Mouse (Mus musculus) thymus, postnatal 10 days (tissue): ENCODE results near the gene Synrg.

Source experiments
- DNase-seq, 2 experiments: peaks; one replicate each; pipeline ENCODE4 v3.0.0; 2021; ENCODE audit warnings: low spot score in 2 of 2

Synrg gene

DNA sequence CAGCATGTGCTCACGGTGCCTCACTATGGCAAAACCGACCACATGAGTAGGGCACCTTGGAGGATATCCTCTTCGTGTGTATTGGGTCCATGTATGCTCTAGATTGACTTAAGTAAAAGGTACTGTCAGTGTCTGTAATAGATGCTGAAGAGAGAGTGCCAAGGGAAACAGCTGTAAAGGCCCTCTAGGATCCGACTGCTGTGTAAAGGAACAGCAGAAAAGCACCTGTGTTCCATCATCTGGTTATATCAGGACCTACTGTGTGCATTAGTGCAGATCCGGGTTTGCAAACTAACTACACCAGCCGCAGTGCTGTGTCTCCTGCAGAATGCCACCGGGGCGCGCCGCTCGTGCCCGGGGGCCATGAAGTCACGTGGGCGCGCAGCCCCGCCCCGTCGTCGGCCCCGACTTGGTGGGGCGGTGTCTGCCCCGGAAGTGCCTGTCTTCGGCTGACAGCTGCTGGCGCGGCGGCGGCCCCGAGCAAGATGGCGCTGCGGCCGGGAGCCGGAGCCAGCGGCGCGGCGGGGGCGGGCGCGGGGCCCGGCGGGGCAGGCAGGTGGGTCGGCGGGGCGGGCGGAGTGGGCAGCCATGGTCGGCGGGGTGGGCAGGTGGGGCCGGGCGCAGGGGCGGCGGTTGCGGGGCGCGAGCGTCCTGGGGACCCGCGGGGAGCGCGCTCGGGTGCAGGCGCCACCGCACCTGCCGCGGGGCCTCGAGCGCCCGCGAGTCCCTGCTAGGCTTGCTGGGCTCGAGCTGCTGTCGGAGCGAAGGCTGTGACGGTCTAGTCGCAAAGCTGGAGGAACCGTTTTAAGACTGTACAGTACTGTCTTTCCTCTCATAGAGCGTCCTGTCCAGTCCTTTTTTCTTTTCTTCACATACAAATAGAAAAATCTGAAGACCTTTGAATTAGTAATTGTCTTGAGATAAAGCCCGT lies at the start of gene Synrg:
Gene Synrg (plus strand): TSS at position 438 of the 931 bp plus-strand sequence.
- peak; percentile 90 to 95 for DNase-seq

DNA sequence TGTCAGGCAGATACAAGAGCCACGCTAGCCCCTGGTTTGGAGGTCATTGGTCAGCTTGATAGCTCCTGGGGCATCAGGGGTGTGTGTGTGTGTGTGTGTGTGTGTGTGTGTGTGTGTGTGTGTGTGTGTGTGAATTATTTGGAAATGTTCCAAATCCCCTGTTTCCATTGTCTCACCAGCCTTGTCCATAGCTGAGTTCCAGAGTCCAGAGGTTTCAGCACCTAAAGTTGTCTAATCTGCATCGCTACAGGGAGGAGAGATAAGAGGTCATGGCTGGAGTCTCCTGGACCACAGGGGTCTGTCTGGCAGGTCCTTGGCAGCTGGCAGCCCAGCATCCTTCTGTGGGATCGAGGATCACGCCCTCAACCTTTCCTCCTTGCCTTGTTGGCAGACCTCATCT lies 49.7 kb upstream of the Synrg start:
- no peak for DNase-seq

DNA sequence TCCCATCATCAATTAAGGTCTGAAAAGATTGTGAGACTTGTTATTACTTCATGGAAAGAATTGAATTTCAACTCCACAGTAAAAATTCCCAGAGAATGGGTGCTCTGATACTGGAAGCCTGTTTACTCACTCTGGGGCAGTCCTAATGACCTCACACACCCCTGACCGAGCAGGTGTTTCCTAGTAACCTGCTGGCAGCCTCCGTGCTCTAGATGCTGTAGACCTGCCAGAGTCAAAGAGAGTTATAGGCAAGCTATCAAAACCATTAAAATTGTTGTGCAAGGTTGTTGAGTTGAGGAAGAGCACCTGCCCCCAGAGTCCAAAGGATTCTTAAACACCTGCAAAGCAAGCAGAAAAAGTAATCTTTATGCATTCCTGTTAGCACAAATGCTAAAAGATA lies 41.6 kb upstream of the Synrg start:
- DNase-seq: no peak

DNA sequence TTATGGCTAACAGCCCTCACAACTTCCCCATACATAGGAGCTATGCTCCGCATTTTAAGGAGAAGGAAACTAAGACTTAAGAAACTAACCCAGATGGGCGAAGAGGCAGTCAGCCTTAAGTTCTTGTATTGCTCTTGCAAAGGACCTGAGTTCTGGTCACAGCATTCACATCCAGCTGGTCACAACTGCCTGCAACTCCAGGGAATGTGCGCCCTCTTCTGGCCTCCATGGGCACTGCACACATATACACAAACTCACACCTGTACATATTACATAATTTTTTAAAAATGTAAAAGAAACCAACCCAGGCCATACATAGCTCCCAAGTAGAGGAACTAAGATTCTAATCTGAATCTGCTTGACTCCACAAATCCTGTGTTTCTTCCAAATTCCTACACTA lies 37.1 kb upstream of the Synrg start:
- no peak for DNase-seq

DNA sequence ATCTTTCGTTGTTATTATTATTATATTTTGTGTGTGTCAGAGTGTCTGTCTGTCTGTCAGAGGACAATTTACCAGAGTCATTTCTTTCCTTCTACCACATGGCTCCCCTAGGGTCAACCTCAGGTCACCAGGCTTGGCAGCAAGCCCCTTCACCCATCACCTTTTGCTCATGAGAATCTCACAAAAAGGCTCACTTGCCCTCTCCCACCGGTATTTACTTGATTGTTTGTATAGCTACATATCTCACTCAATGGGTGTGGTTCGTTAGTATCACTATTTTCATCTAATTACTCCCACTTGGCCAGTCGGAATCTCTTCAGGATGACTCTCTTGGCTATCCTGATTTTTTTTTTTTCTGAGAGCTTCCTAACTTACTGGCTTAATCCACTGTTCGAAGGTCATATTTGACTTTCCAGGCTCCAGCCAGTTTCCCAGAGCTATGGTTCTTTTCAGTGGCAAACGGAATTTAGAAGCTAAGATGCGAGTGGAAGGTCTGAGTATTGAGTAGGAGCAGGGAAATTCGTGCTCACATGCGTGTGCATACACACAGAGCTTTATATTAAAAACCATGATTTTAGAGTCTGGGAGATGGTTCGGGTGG lies 31.6 kb upstream of the Synrg start:
- DNase-seq: no peak

DNA sequence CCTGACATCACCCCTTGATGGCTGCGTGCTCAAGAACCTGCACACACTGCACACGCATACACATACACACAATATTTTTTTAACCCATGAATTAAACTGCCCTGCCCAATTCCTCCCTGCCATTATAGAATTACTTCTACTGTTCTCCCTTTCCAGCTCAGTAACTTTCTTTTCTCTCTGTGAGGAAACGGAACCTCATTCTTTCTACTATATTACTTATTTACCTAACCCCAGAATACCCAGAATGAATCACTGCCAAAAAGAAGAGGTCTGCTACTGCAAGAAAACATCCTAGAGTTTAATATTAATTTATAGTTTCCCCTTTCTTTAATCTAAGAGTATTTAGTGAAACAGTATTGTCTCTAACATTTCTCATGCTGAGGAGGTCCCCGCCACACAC lies 30.9 kb upstream of the Synrg start:
- no peak for DNase-seq

DNA sequence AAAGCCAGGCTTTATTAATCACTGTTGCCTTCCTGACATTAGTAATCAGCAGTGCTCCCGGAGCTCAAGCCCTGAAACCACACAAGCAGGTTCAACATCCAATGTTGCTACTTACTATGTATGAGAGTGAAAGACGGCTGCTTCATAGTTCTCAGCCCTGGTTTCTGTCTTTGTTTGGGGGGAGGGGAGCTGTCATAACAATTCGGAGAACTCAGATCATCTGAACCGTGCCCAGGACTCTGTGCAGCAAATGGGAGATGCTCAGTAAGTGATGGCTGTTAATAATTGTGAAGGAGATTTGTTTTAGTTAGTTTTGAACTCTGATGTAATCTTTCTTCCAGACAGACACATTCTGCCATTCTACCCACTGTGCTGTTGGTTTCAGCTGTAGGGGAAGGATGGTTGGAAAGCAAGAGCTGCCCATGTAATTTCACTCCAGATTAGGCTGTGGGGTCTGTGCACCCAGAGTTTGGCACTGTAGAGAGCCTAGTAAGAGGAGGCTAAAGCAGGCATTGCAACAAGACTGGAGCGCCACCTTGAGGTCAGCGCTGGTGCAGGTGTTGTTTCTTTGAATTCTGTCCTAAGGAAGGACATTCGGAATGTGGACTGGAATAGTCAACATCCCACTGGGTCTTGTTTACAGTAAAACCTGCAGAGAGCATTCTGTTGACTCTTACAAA lies 28.1 kb upstream of the Synrg start:
- peak in 1 of 2 experiments; percentile 63 for DNase-seq

DNA sequence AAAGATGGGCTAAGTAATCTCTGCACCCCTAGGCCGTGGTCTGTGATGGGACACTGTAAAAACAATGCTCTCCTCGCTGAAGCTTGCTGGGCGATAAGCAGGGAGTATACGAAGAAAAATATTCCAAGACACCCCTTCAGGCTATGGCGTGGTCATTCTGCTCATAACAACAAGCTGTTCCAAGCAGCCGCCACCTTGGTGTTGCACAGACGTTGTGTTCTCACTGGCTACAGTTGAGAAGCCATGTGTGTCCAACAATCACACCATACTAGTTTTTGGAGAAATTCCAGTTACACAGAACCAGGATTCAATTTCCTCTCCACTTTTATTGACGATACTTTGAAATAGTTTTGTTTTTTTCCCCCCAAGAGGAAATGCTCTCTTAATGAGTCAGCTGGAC lies 25.7 kb upstream of the Synrg start:
- no peak for DNase-seq

DNA sequence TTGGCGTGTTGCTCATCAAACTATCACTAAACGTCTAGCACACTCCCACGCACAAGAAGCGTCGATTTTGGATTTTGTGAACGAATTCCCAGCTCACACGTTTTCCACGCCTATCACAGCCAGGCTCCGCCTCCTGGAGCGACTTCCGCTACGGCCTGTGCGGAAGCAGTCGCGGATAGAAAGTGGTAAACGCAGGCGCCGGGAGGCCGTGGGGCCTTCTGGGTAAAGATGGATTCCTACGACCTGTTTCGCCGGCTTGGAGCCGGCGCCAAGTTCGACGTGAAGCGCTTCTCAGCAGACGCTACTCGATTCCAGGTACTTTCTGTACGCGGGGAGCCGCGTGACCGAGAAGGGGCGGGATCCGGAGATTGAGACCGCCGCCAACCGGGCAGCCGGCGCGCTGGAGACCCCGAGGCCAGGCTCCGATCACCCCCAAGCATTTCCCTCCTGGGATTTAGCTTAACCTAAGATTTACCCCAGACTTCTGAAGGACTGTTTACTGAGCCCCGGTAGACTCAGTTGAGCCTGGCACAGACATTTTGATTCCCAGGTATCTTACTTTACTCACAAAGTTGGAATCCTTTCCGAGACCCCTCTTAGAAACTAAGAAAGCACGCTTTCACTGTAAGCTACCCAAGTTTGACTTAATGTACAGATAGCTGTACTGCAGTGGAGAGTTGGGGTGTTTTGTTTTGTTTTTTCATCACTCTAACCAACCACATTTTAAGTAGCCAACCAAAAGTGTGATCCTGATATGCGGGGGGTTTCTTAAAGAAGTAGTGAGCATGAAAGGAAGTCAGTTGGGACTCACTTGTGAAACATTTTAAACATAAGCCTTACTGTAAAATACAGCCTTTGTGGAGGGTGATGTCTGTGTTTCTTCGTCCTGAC lies 22.0 kb upstream of the Synrg start, which contains the start of gene Ddx52:
Gene Ddx52 (plus strand): TSS at position 113 of the 891 bp plus-strand sequence.
- peak; percentile 63 to 75 for DNase-seq

DNA sequence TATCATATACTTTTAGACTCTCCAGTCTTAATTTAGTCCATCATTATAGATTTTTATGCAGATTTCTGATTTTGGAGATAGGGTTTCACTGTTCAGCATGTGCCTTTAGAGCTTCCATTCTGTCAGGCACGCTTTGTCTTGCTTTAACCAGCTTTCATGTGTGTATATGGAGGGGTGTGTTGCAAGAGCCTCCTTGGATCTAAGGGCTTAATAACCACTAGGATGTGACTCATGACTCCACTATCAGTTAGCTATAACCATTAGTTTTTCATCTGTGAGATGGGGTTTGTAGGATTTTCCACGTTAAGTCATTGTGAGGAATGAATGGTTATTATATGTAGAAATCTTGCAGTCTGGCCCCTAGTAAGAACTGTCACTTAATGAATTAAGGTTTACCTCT lies 7.4 kb upstream of the Synrg start:
- DNase-seq: no peak

DNA sequence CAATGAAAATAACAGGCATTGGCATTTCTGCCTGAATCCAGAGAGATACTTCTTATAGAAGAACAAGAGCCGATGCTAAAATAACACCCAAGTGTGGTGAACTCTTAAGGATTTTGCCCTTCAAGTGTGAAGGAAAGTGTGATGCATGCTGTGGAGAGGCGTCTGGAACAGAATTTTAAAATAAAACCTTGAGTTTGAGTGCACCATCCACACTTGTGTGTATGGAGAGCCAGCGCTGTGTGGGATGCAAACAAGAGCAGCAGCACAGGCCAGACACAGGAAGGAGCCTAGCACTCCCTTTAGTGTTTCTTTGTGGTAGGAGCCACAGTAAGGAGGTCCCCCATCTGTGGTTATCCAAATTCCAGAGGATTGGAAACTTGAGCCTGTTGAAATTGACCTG lies 2.2 kb upstream of the Synrg start:
- no peak for DNase-seq

DNA sequence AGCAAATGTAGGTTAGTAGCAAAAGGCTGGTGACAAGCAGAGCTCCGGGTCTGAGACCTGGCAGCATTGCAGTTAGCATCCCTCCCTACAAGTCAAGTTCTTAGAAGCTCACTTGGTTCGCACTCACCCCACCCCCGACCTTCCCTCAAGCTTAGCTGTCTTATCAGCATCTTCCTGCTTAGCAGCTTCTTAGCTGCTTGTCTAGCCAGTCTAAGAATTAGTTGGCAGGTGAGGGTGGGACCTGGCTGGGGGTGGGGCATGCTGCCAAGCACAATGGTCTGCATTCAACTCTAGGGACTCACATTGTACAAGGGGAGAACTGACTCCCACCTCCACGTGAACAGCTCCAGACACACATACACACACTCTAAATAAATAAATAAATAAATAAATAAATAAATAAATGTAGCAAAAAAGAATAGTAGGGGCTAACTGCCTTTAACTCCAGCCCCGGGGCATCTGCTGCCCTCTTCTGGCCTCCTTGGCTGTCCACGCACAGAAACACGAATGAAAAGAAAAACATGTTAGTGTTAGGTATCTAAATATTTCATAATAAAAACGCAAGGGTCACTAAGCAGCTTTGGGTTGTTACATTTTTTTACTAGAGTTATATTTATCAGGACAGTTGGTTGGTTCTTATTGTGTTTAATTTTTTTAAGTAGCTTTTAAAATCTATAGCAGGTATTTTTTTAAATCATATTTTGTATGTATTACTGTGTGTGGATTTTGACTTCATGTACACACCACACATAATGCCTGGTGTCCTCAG lies 3.4 kb downstream of the Synrg start:
- peak in 1 of 2 experiments; percentile 4 for DNase-seq

DNA sequence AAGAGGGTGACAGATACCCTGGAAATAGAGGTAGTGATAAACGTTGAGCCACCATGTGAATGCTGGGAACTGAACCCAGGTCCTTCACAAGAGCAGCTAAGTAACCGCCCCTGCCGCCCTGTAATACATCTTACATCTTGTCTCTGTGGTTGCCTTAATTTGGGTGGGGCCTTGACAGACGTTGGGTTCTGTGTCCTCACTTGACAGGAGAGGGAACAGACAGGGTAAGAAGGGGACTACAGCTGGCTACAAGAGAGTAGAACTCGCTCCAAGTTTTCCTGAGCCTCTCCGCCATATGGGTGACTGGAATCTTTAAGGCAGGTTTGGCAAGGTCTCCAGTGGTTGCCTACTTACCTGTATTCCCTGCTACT lies 4.0 kb downstream of the Synrg start:
- no peak for DNase-seq

DNA sequence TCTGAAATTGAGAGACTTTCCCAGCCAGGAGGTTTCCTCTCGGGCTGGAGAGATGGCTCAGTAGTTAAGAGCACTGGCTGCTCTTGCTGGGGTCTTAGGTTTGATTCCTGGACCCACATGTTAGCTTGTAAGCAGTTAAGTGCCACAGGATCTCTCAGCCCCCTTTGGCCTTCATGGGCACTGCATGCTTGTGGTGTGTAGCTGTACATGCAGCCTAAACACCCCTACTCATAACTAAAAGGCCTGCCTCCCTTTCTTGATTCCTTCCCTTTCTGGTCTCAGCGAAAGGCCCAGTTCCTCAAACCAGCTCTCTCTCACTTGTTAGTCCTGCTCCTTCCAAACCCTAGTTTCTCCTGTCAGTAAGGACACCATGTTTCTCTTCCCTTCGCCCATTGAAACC lies 4.8 kb downstream of the Synrg start:
- no peak for DNase-seq

DNA sequence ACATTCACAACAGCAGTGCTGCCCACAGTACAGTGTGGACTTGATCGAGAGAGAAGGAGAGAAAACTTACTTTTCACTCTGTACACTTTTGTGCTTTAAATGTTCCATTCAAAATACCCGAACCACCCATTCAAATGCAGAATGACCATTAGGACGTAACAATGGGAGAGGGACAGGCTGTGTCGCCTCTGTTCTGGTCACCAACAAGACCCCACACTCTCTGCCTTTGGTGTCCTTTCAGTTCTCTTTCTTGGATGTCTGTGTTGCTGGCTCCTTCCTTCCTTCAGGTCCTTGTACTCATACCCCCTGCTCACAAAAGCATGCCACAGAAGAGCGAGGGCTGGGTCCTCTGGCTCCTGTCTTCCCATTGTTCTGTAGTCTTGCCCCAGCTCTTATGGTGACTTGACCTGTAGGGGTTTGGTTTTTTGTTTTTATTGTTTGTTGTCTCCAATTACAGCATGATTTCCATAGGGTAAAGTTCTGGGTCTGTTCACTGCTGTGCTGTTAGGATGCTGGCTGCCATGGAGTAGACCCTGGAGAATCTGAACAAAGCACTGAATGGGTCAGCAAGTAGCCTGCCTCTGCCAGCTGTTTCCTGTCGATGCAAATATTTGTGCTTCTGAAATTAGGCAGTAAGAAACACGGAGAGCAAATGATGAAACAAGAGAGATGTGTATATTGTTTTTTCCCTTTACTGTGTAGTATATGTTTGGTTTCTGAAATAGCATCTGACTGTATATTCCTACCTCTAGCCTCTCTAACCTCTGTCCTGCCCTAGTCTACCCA lies 10.5 kb downstream of the Synrg start:
- no peak for DNase-seq

DNA sequence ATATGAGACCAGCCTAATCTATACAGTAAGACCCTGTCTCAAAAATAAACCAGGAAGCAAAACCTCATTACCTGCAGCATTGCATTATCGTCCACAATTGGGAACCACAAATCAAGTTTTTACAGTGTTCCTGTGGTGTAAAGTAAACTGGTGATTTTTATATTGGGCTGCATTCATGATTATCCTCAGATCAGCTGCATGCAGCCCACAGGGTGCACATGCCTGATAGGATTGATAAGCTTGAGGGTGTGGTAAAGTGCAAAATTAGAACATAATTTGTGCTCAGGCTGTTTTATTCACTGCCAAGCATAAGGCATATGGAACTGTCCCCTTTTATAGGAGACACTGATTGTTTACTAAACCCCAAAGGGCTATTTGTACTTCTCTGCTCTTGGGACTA lies 11.3 kb downstream of the Synrg start:
- no peak for DNase-seq

DNA sequence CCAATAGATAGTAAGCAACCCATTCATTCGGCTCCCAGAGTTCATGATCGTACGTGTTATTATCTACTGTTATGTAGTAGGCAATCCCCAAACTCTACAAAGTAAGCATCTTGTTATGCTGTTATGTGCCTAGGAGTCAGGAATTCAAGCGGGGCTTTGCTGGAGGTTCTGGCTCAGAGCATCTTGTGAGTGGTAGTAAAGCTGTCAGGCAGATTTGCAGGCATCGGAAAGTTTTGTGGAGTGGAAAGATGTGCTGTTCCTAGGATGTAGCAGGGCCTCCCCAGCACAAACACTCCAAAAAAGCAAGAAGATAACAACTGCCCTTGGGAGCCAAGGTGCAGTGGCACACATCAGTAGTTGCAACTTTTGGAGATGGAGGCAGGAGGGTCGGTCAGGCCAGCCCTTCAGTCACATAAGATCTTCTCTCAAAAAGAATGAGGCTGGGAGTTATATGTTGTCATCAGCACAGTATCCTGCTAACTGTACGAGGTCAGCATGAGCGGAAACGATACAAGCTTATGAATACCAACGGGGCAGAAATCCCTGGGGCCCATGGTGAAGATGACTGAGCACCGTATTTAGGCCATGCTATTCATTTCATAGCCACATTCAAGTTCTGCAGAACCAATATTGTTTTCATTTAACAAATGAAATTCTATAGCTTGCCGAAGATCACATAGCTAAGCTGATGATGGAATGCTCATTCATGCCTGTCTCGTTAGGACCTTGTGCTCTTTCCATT lies 12.2 kb downstream of the Synrg start:
- no peak for DNase-seq

DNA sequence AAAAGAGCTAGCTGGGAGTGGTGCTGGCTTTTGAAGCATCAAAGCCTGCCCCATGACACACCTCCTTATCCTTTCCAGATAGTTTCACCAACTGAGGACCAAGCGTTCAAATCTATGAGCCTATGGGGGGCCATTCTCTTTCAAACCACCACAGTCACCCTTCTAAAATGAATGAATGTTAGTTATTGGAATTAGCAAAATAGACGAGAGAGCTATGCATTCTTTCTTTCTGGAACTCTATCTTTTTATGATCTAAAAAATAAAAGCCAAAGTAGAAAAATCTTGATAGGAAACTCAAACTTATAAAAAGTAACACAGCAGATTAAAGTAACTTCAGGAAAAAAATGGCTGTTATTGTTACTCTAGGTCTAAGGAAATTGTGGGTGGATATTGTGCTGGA lies 13.6 kb downstream of the Synrg start:
- no peak for DNase-seq

DNA sequence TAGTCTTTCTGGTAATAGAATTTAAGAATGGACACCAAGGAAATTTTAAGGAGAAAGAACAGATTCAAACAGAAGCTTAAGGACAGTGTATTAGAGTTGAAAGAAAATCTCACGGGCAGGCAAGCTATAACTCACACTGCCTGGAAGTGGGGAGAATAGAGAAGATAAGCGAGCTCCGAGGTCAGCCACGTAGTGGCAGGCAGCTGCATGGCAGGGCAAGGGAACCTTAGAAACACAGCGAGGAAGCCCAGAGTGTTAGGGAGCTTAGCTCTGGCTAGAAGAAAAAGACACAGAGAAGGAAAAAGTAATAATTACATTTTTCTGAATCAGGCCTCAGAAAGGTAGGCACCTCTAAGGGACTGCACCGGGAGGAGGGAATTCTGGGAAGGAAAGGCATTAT lies 15.8 kb downstream of the Synrg start:
- no peak for DNase-seq
